Mouse (Mus musculus) C2C12 (cell line): Measurements from ENCODE around the gene E130218I03Rik. TPM values are rescaled to one million over a fixed set of nuclear protein-coding genes. Genes with fewer than 3 reads are reported as not detected.

ENCODE experiments used
- H3K27me3 ChIP-seq: one replicate; pipeline ENCODE4 v1.6.1; 2011; ENCODE audit not compliant: control insufficient read depth, insufficient read depth, insufficient read length
- H3K36me3 ChIP-seq: one replicate; pipeline ENCODE4 v1.6.1; 2011; ENCODE audit not compliant: control insufficient read depth, insufficient read depth
- H3K4me3 ChIP-seq: one replicate; pipeline ENCODE4 v1.5.1; 2011; ENCODE audit warnings: mild to moderate bottlenecking, control low read depth; ENCODE audit not compliant: poor library complexity, insufficient read depth, severe bottlenecking
- H3K79me2 ChIP-seq: one replicate; pipeline ENCODE4 v1.6.1; 2011; ENCODE audit not compliant: control insufficient read depth, insufficient read depth
- H3K79me3 ChIP-seq: one replicate; pipeline ENCODE4 v1.6.1; 2011; ENCODE audit warnings: low read depth, control low read depth
- H3ac ChIP-seq: one replicate; pipeline ENCODE3; 2011; ENCODE audit warnings: low read depth; ENCODE audit not compliant: control insufficient read depth, insufficient read length
- CEBPB ChIP-seq: IDR thresholded peaks from one replicate; pipeline ENCODE4 v1.6.1; 2011; ENCODE audit warnings: low read depth, mild to moderate bottlenecking, control low read depth, moderate library complexity
- CTCF ChIP-seq: IDR thresholded peaks from one replicate; pipeline ENCODE4 v1.5.1; 2011; ENCODE audit not compliant: control insufficient read depth, insufficient read depth, insufficient read length
- FOSL1 ChIP-seq: IDR thresholded peaks from one replicate; pipeline ENCODE4 v1.8.0; 2011; ENCODE audit warnings: mild to moderate bottlenecking, low read length; ENCODE audit not compliant: poor library complexity, insufficient read depth, severe bottlenecking
- MAX ChIP-seq: IDR thresholded peaks from one replicate; pipeline ENCODE4 v1.6.1; 2011; ENCODE audit warnings: mild to moderate bottlenecking, control low read depth
- MYOD1 ChIP-seq: IDR thresholded peaks from one replicate; pipeline ENCODE4 v1.6.1; 2011; ENCODE audit warnings: low read depth; ENCODE audit not compliant: control insufficient read depth, insufficient read length
- MYOG ChIP-seq: IDR thresholded peaks from one replicate; pipeline ENCODE4 v1.6.1; 2011; ENCODE audit not compliant: control insufficient read depth, insufficient read length; ENCODE audit errors: extremely low read depth
- USF1 ChIP-seq: IDR thresholded peaks from one replicate; pipeline ENCODE4 v1.6.1; 2011; ENCODE audit warnings: low read depth, mild to moderate bottlenecking, control low read depth, moderate library complexity
- long read RNA-seq, 2 experiments: library from polyadenylated mRNA; unstranded; transcript quantifications; one replicate each; pipeline ENCODE4 v2.0.0; 2019 to 2020
- polyA plus RNA-seq: library from polyadenylated mRNA; unstranded; fragments of >200 nt; fragmentation: generic; extraction: Trizol; gene quantifications from one replicate; pipeline ENCODE4 v1.2.1, GENCODE M21; 2012; ENCODE audit warnings: missing spikeins

The E130218I03Rik gene
- 0.36 TPM for polyA plus RNA-seq
- long read RNA-seq, experiment 1, result 0 reads
- long read RNA-seq, experiment 2, result 0 reads

GRCm38 (mm10) chr4:134243516-134244250 lies at the start of gene E130218I03Rik:
Gene E130218I03Rik, plus strand, starts transcription at chr4:134243662.
- H3ac ChIP-seq, result no peak within 1 kb of the TSS
- H3K4me3 ChIP-seq, result peak within 1 kb of the TSS; percentile 60
- TF ChIP-seq MAX, result no peak
- no peak for TF ChIP-seq MYOG

GRCm38 (mm10) chr4:134199371-134199770 lies 44.1 kb upstream of the E130218I03Rik start:
- no peaks in the 10 kb centered on the region for H3K36me3 ChIP-seq
- no peak for TF ChIP-seq CEBPB
- TF ChIP-seq MYOG, result no peak
- no peak for TF ChIP-seq CTCF
- no peak for TF ChIP-seq FOSL1
- TF ChIP-seq MYOD1, result no peak
- TF ChIP-seq USF1, result no peak
- TF ChIP-seq MAX, result no peak
- no peaks in the 10 kb centered on the region for H3K79me2 ChIP-seq
- H3ac ChIP-seq, result no peak overlapping the region
- H3K27me3 ChIP-seq, result peaks cover 22% of the 10 kb centered on the region
- no peaks in the 10 kb centered on the region for H3K79me3 ChIP-seq
- no peak overlapping the region for H3K4me3 ChIP-seq

More at GRCm38 (mm10) chr4:134243516-134244250, at the start of gene E130218I03Rik:
- Histone ChIP-seq H3K79me2 (peaks cover 12% of the 10 kb centered on the region), H3K27me3 (peaks cover 17% of the 10 kb centered on the region), H3K79me3 (peaks cover 3% of the 10 kb centered on the region), H3K36me3 (no peaks in the 10 kb centered on the region)

GRCm38 (mm10) chr4:134202904-134203303 lies 40.6 kb upstream of the E130218I03Rik start, which contains the start of gene Gm7534:
Gene Gm7534, minus strand, starts transcription at chr4:134203004.
- H3K4me3 ChIP-seq, result no peak within 1 kb of the TSS
- no peaks in the 10 kb centered on the region for H3K79me2 ChIP-seq
- no peak within 1 kb of the TSS for H3ac ChIP-seq
- no peak for TF ChIP-seq MYOG
- TF ChIP-seq CTCF, result no peak
- TF ChIP-seq FOSL1, result no peak
- no peak for TF ChIP-seq USF1
- TF ChIP-seq CEBPB, result no peak
- no peak for TF ChIP-seq MAX
- TF ChIP-seq MYOD1, result no peak
- peaks cover 20% of the 10 kb centered on the region for H3K27me3 ChIP-seq
- no peaks in the 10 kb centered on the region for H3K36me3 ChIP-seq
- no peaks in the 10 kb centered on the region for H3K79me3 ChIP-seq

- Histone ChIP-seq H3K27me3 (peaks cover 21% of the 10 kb centered on the region), H3K4me3 (no peak overlapping the region), H3ac (no peak overlapping the region), H3K79me2 (no peaks in the 10 kb centered on the region), H3K79me3 (no peaks in the 10 kb centered on the region), H3K36me3 (no peaks in the 10 kb centered on the region)
- TF ChIP-seq CTCF, result no peak
- no peak for TF ChIP-seq CEBPB
- TF ChIP-seq MAX, result no peak
These were observed 40.0 kb upstream of the E130218I03Rik start for GRCm38 (mm10) chr4:134203340-134203896.

GRCm38 (mm10) chr4:134206488-134207053 lies 36.9 kb upstream of the E130218I03Rik start:
- Histone ChIP-seq H3K79me2 (no peaks in the 10 kb centered on the region), H3K79me3 (no peaks in the 10 kb centered on the region), H3K4me3 (no peak overlapping the region), H3ac (no peak overlapping the region), H3K27me3 (peaks cover 26% of the 10 kb centered on the region), H3K36me3 (no peaks in the 10 kb centered on the region)
- TF ChIP-seq MAX (no peak), MYOG (no peak), CTCF (no peak)
